Mouse (Mus musculus): Measurements from ENCODE around the gene Eprs.

Eprs gene

DNA sequence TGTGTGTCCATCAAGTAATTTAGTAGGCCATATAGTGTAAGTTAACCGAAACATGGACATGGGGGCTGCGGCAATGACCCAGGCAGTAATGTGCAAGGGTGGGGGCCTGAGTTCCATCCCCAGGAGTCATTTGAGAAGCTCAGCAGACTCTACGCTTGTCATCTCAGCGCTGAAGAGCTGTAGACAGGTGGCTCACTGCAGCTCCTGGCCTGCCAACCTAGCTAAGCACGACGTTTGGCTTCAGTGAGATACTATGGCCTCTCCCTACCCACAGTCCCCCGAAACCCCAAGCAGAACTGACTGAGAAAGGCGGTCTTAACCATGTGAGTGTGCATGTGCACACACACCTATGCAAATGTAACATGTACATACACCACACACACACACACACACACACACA lies 88.2 kb downstream of the Eprs start:
- no peak for DNase-seq (ENCODE audit: low spot score)

DNA sequence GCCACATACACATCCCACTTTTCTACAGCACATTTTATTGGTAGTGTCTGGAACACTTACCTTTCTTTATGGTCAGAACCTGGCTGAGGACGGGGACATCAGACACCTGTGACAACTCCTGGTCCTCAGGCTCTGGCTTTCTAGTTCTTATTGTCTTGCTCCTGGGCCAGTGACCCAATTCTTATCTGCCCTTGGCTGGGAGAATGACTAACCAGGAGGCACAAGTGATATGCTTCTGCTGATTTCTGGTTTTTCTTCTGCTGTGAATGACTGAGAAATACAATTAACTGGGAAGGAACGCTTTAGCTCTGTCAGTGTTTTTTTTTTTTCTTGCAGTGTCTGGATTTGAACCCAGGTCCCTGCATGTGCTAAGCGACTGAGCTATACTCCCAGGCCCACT lies 88.7 kb downstream of the Eprs start:
- DNase-seq (ENCODE audit: low spot score), result no peak

DNA sequence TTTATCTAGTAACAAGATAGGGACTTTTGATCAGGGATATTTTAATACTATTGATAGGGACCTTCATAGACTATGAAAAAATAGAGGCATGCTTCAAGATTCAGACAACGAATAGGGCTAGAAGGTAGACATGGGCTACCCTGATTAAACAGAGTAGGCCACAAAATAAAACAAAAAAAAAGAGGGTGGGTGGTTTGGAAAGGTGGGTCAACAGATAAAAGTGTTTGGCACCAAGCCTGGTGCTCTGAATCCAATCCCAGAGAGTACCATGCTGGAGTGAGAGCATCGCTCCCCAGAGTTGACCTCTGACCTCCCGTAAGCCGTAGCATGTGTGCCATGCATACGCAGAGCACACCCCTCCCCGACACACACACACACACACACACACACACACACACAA lies 89.6 kb downstream of the Eprs start:
- DNase-seq (ENCODE audit: low spot score), result no peak

DNA sequence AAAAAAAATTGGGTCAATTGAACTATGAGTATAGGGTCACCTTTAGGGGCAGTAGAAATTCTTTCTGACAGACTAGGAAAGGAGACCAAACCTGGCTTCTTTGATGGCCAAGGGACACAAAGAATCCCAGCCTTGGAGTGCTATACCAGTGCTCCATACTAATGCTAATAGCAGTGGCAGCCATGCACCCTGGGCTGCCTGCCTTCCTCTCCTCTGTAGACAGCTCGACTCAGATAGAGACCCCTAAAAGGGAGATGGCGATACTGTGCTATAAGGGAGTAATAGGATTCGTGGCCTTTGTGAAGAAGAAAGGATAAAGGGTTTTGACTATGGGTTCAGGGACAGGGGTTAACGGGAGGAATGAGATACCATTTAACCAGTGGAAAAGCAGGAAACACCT lies 91.3 kb downstream of the Eprs start:
- DNase-seq (ENCODE audit: low spot score), result no peak

DNA sequence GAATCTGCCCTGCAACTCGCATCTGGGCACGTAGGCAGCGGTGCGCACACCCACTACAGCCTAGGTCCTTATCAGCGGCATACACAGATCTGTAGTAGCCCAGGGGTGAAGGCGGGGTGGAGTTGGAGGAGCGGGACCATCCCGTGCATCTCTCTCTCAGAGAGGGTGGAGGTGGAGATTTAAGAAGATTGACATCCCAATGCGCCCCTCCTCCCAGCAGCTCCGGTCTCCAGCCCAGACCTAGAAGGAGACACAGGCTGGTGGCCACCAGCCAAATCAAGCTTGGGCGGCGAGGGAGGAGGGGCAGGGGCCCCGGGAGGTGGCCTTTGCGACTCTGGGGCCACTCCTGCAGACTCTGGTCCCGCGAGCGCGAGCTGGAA lies 91.7 kb downstream of the Eprs start, which contains the start of gene Slc30a10:
TSS of gene Slc30a10 (plus strand) at position 274 of the 380 bp plus-strand sequence.
- DNase-seq (ENCODE audit: low spot score), result peak; percentile 45

DNA sequence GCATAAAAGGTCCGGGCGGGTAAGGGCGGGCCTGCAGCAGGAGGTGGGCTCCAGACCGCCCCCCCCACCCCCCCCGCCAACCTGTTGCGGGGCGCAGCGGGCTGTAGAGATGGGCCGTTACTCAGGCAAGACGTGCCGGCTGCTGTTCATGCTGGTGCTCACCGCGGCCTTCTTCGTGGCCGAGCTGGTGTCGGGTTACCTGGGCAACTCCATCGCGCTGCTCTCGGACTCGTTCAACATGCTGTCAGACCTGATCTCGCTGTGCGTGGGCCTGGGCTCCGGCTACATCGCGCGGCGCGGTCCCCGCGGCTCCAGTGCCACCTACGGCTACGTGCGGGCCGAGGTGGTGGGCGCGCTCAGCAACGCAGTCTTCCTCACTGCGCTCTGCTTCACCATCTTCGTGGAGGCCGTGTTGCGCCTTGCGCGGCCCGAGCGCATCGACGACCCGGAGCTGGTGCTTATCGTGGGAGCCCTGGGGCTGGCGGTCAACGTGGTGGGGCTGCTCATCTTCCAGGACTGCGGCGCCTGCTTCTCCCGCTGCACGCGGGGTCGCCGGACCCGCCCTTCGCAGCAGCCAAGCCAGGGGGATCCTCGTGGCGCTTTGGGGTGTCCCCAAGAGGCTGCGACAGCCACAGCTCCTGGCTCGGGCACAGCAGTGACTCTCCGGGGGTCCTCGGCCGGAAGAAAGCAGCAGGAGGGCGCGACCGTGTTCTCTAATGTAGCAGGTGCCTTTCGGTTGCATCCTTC lies 92.3 kb downstream of the Eprs start:
- DNase-seq (ENCODE audit: low spot score), result peak; percentile 18

DNA sequence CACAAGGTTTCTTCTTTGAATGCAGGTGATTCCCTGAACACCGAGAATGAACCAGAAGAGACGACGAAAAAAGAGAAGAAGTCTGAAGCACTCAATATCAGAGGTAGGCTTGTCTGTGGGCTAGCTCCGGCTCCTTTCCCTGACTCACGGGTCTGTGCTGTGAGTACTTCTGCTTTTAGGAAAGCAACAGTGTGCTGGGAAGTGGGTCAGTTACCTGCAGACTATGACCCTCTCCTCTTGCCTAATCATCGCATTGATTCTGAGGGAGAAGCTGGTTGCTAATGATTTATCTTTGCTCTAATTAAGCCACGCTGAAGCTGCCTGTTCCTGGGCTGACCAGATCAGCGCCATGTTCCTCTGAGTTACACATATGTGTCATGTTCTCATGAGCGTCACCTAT lies 93.5 kb downstream of the Eprs start:
- DNase-seq (ENCODE audit: low spot score), result no peak

DNA sequence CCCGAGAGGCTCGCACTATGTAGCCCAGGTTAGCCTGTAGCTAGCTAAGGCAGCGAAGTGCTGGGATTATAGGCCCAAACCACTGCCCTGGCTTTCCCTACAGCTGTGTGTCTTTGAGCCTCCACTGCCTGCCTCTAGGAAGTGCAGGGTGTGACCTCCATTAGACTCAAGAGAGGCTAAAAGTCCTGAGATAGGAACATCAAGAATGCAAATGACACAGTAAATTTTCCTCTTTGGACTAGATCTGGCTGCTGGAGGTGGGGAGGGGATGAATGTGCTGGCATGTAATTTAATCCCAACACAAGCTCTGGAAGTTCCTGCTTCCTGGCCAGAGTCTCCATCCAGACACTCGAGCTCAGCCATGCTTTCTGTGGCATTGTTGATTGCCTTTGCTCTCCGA lies 97.3 kb downstream of the Eprs start:
- DNase-seq (ENCODE audit: low spot score), result no peak

DNA sequence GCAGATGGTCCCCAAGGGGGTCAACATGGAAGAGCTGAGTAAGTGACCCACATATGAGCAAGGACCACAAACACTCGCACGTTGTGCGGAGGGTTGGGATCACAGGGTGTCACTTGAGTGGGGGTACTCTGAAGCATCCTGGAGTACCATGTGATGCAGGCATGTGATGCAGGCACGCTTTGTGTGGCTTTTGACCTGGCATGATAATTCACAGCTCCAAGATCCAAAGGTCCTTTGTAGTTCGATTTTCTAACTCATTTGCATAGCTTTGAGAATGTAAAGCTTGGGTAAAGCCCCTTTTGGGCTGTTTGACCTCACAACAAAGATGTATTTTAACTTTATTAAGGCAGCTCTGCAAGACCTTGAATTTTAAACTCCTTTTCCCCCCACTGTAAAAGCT lies 100.0 kb downstream of the Eprs start:
- DNase-seq (ENCODE audit: low spot score), result no peak

DNA sequence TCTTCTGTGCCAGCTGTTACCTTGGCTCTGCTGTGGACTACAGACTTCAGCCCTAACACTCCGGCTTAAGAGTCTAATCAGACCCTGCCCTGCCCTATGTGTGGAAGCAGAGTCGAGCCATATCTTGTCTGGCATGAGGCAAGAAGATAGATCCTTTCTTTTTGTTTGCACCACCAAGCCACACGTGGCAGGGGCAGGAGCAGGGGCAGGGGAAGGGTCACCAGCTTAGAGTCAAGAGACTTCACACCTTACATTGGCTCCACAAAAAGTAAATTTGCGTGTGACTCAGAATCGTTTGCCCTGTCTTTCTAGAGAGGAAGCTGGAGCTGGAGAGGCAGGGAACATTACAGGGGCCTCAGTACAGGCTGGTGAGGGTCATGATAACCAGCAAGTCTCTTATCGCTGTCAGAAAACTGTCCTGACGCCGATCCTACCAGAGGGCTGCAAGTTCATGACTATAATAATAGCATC lies 106.7 kb downstream of the Eprs start:
- DNase-seq (ENCODE audit: low spot score), result no peak

DNA sequence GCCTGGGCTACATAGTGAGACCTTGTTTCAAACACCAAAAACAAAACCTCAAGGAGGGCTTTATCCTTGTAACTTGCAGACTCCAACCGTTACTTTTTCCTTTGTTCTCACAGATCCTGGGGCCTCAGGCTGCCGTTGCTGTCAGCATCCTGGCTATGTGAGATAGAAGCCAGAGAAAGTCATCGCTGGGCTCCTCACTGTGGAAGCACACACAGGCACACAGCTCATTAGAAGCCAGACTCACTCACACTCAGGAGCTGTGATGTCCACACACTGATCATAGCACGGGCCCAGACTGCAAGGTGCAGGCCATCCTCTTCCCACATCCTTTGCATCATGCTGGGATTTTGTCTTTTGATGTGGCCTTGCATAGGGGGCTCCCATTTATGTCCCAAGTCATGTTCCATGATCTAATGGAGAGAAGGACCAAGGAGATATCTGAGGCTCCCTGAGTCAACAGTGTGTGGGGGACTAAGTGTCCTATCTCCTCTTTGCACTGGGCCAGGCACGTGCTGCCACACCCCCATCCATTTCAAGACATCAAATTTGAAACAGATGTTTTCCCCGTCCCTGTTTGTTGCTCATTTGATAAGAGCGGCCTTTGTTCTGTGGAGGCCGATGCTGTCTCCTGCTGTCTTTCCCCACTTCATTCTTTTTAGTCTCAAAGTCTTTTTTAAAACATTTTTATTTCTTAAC lies 109.3 kb downstream of the Eprs start:
- DNase-seq (ENCODE audit: low spot score), result no peak

DNA sequence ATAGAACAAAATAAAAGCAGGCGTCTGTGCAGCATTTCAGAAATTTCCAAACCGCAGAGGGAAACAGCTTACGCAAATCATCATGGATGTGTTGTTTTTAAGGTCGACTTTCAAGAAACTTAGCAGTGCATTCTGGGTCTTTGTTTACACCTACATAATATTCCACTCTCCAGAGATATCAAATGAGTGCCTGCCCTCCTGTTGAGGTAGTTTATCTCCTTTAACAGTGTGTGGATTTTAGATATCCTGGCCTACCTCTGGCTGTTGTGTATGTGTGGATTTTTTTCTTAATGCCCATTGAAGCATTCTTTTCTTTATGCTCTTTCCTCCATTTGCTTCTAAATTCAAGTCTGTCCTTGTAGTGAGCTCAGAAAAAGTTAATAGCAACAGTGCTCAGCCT lies 109.9 kb downstream of the Eprs start:
- DNase-seq (ENCODE audit: low spot score), result no peak

DNA sequence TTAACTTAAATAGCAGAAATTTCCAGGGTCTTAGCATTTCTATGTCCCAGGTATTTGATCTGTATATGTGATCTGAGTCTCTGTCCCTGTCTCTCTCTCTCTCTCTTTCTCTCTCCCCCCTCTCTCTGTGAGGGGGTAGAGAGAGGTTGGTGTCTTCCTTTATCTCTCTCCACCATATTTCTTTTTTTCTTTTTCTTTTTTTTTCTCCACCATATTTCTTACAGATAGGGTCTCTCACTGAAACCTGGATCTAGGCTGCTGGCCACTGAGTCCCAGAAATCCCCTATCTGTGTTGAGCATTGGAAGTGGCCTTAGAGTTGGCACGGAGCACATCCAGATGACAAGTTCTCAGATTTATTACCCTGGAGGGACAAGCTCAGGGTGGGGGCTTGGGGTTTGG lies 110.6 kb downstream of the Eprs start:
- DNase-seq (ENCODE audit: low spot score), result no peak
